15 mouse cellular contexts compared by ENCODE assay signal in the genomic region with DNA sequence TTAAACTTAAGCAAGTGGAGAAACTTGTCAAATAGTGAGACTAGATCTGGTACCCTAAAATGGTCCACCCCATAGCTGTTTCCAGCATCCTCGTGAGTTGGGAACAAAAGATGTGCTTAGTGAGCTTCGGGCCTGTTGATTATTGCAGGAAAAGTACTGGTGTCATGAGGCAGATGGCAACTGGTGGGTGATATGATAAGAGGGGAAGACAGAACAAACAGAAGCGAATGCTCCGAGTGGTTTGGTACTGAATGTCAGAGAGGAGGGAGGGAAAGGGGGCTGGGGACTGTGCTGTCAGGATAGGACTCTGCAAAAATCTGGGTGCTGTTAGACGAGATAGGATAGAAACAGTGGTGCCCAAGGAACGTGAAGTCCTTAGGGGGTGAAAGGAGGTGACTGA.
DNase-seq lines count a peak whose midpoint lies in the region.
"Had no signal": no experiment of that assay in that cellular context is flagged by ENCODE, and none has a peak within 500 bp of the region (broad histone marks: within the 10 kb centered on the region; RNA-seq: fewer than 3 reads in every experiment).

No protein-coding gene starts in this region.

- peak; percentile 24 for DNase-seq in right cerebral cortex, adult 18-20 months
- DNase-seq in right cerebral cortex, postnatal 10 days (ENCODE audit: low spot score in 2 of 2), result no peak
- peak; percentile 49 to 70 for DNase-seq in layer of hippocampus, adult 8-10 months (ENCODE audit: low spot score in 2 of 2)
- peak; percentile 49 to 55 for DNase-seq in layer of hippocampus, postnatal 36 days
- no peak for DNase-seq in adrenal gland, adult 2 months
- DNase-seq in thymus, postnatal 4 days, result no peak
- DNase-seq: adrenal gland, adult 8-10 months; adrenal gland, postnatal 25 days; cerebellum, adult 18-20 months; cerebellum, adult 9-10 months; cerebellum, postnatal 14 days; forebrain, postnatal 0 days; gastrocnemius, adult 2 months; gastrocnemius, postnatal 14 days; heart, adult 11 months had no signal

Comparison
In these comparisons a context has a peak if more than half of its experiments do, and no peak if none do; other contexts are left out.
1. DNase-seq: peak in right cerebral cortex, adult 18-20 months (single experiment), layer of hippocampus, adult 8-10 months (2 of 2) and layer of hippocampus, postnatal 36 days (2 of 2); none in right cerebral cortex, postnatal 10 days (0 of 2), adrenal gland, adult 2 months (single experiment) and thymus, postnatal 4 days (single experiment).